Mouse (Mus musculus): ENCODE results near the gene Cux2.

GRCm38 (mm10) chr5:121834241-121834606, 215.7 kb downstream of the Cux2 start:
- no peak; the same call in 1 of the 2 replicates for TF ChIP-seq POLR2A (IDR thresholded peaks at IDR 0.05; ENCODE audit: low read depth, low read length)
- TF ChIP-seq CTCF (IDR thresholded peaks at IDR 0.05; ENCODE audit: extremely low read depth, insufficient read depth, insufficient read length, insufficient replicate concordance) = no peak

Measured in spleen, adult 2 months (tissue).